Mouse (Mus musculus): Measurements from ENCODE around the gene Nt5c1a. TPM values are rescaled to one million over a fixed set of nuclear protein-coding genes. Genes with fewer than 3 reads are reported as not detected.

The Nt5c1a gene
- total RNA-seq, 2 experiments from 2014 or later = 15.9 to 16.1 TPM

GRCm38 (mm10) chr4:123246651-123247050 lies 45.3 kb downstream of the Nt5c1a start:
- no peak for DNase-seq (ENCODE audit: low spot score in 2 of 2)

GRCm38 (mm10) chr4:123247147-123247880 lies 46.0 kb downstream of the Nt5c1a start:
- DNase-seq (ENCODE audit: low spot score in 2 of 2) = no peak

GRCm38 (mm10) chr4:123248971-123249567 lies 47.8 kb downstream of the Nt5c1a start:
- peak; percentile 48 to 83 for DNase-seq (ENCODE audit: low spot score in 2 of 2)

GRCm38 (mm10) chr4:123252214-123252613 lies 50.9 kb downstream of the Nt5c1a start:
- DNase-seq (ENCODE audit: low spot score in 2 of 2) = no peak

- DNase-seq (ENCODE audit: low spot score in 2 of 2) = peak in 1 of 2 experiments; percentile 75
Observed at GRCm38 (mm10) chr4:123254617-123255016, 53.3 kb downstream of the Nt5c1a start.

GRCm38 (mm10) chr4:123260071-123260746 lies 58.9 kb downstream of the Nt5c1a start:
- no peak for DNase-seq (ENCODE audit: low spot score in 2 of 2)

- no peak for DNase-seq (ENCODE audit: low spot score in 2 of 2)
Observed at GRCm38 (mm10) chr4:123261721-123262401, 60.6 kb downstream of the Nt5c1a start, which contains the start of gene Pabpc4. TSS of gene Pabpc4 (plus strand) at chr4:123262351.

Other genes starting within 250 kb of the Nt5c1a start
- gene Mfsd2a, start 240.3 kb upstream of the Nt5c1a start, total RNA-seq (2021) = 10 to 100 TPM; 44.8 to 48.9 TPM
- gene Mycl, start 205.9 kb upstream of the Nt5c1a start, total RNA-seq (2021) = 10 to 100 TPM; 30.1 to 32.4 TPM
- gene Trit1, start 184.9 kb upstream of the Nt5c1a start, total RNA-seq (2021) = 10 to 100 TPM; 19.5 to 20.2 TPM
- gene Bmp8b, start 96.3 kb upstream of the Nt5c1a start, total RNA-seq (2021) = not detected
- not detected for gene Oxct2b, start 85.2 kb upstream of the Nt5c1a start, total RNA-seq (2021)
- gene Ppie, start 61.6 kb upstream of the Nt5c1a start, total RNA-seq (2021) = 10 to 100 TPM; 21.6 to 22.0 TPM
- 100 to 1,000 TPM; 476 to 553 TPM for gene Hpcal4, start 18.3 kb upstream of the Nt5c1a start, total RNA-seq (2021)
- gene Heyl, start 32.1 kb downstream of the Nt5c1a start, total RNA-seq (2021) = 1 to 10 TPM; 1.7 to 2.7 TPM
- 10 to 100 TPM; 40.3 to 47.0 TPM for gene Pabpc4, start 60.8 kb downstream of the Nt5c1a start, total RNA-seq (2021)
- gene Oxct2a, start 122.1 kb downstream of the Nt5c1a start, total RNA-seq (2021) = not detected
- not detected for gene Bmp8a, start 141.7 kb downstream of the Nt5c1a start, total RNA-seq (2021)

Measured in layer of hippocampus, adult 18-20 months (tissue).